Mouse (Mus musculus): ENCODE data around the gene Sel1l3. TPM values are rescaled to one million over a fixed set of nuclear protein-coding genes. Genes with fewer than 3 reads are reported as not detected.

The Sel1l3 gene
- polyA plus RNA-seq, 1 experiment from 2014 or later = 5.6 TPM

DNA sequence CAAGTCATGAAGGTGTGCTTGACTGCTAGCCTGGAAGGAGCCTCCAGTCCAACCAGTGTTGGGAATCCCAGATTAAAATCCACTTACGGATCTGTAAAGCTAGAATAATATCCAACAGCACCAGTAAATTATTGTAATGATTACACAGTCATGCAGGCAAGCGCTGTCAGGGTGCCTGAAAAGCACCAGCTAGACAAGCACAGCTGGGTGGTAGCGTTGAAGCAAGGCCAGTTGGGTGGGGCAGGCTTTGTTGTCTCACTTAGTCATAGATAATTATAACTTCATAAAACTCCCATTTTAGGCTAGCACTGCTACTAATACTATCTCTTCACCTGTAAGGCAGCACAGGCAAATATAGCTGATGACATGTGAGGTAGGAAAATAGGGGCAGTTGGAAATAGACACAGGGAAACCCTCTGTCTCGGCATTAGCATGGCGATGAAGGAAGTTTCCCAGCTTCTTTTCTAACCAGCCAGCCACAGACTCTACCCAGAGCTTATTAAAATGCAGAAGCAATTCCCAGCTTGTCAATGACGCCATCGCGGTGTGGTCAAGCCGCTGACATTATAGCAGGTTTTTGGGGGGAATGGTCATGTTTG is 152.1 kb downstream of the Sel1l3 start:
- H3K4me1 ChIP-seq (ENCODE audit: control insufficient read depth, insufficient read depth, low read depth, low read length) = no peaks in the 10 kb centered on the region
- H3K27me3 ChIP-seq (replicated peaks; ENCODE audit: control insufficient read depth, insufficient read depth, low read length) = no peaks in the 10 kb centered on the region
- H3K4me3 ChIP-seq (ENCODE audit: low read length) = no peak overlapping the region
- H3K9ac ChIP-seq (ENCODE audit: low read depth, low read length) = no peak overlapping the region
- H3K9me3 ChIP-seq (ENCODE audit: control insufficient read depth, low read length) = no peaks in the 10 kb centered on the region
- H3K27ac ChIP-seq (ENCODE audit: low read depth, low read length) = no peak overlapping the region
- no peak overlapping the region for H3K4me2 ChIP-seq (ENCODE audit: low read length)
- no peaks in the 10 kb centered on the region for H3K36me3 ChIP-seq (ENCODE audit: control insufficient read depth, insufficient read depth, low read length)
- no peak for ATAC-seq
- 91% methylated on average over 9 of the region's 9 CpGs for WGBS

Other genes starting within 250 kb of the Sel1l3 start
- 0.06 and 0.37 TPM in 2 replicates for gene Slc34a2, start 175.8 kb downstream of the Sel1l3 start, polyA plus RNA-seq (2015; fragmentation: Nextera tagmentation; extraction: Ambion mirVana)
- 70.9 and 80.1 TPM in 2 replicates for gene Smim20, start 53.2 kb upstream of the Sel1l3 start, polyA plus RNA-seq (2015; fragmentation: Nextera tagmentation; extraction: Ambion mirVana)